Mouse (Mus musculus) brain, embryonic 14.5 days (tissue): ENCODE measurements around the gene Lats1.
"Not testable (repeated sequence)": the region's sequence is repeated elsewhere in the genome, so short reads cannot be mapped to it uniquely, and the experiment has no call there.

Source experiments
- CTCF ChIP-seq: fragments of 200-500 bp; IDR thresholded peaks from 2 replicates; pipeline ENCODE4 v1.5.1; 2012; ENCODE audit warnings: inconsistent platforms, mild to moderate bottlenecking, moderate library complexity, borderline replicate concordance; ENCODE audit not compliant: insufficient read depth, insufficient read length; ENCODE audit errors: extremely low read depth
- POLR2A ChIP-seq: fragments of 200-500 bp; IDR thresholded peaks from 2 replicates; pipeline ENCODE4 v1.6.1; 2012; ENCODE audit warnings: mild to moderate bottlenecking, inconsistent platforms, borderline replicate concordance; ENCODE audit not compliant: poor library complexity, insufficient read depth, insufficient read length, severe bottlenecking; ENCODE audit errors: extremely low read depth

DNA sequence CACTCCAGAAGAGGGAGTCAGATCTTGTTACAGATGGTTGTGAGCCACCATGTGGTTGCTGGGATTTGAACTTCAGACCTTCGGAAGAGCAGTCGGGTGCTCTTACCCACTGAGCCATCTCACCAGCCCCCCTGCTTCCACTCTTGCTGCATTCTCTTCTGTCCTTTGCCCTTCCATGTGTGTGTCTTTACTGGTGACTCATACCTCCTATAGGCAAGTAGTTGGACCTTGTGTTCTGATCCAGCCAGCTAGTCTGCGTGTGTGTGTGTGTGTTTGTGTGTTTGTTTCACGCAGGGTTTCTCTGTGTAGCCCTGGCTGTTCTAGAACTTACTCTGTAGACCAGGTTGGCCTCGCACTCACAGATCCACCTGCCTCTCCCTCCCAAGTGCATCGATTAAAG lies 64.5 kb downstream of the Lats1 start:
- not testable (repeated sequence) for TF ChIP-seq POLR2A, CTCF
